Mouse (Mus musculus): ENCODE measurements around the gene Atp6v0a2.

GRCm38 (mm10) chr5:124624291-124624690 lies 4.1 kb upstream of the Atp6v0a2 start:
- TF ChIP-seq ZC3H11A (IDR thresholded peaks at IDR 0.05; ENCODE audit: borderline replicate concordance, low read depth, low read length): no peak
- no peak for TF ChIP-seq HCFC1 (IDR thresholded peaks at IDR 0.05; ENCODE audit: borderline replicate concordance, insufficient read depth, low read length)

Data from ES-E14 (cell line).